Mouse (Mus musculus) layer of hippocampus, adult 8-10 months (tissue): ENCODE results near the gene Ubxn11. TPM values are rescaled to one million over a fixed set of nuclear protein-coding genes. Genes with fewer than 3 reads are reported as not detected.

Experiments used
- DNase-seq, 2 experiments: peaks; one replicate each; pipeline ENCODE4 v3.0.0; 2022; ENCODE audit warnings: low spot score in 2 of 2
- total RNA-seq, 4 experiments: library from RNA; stranded (reverse); gene quantifications; 2 replicates each; pipeline ENCODE4 v1.2.4; 2022

Gene Ubxn11
- 10 to 100 TPM; 34.7 to 39.5 (median 35.6) TPM for total RNA-seq

- peak; percentile 91 to 94 for DNase-seq
Measured at GRCm38 (mm10) chr4:134101979-134102741, at the start of gene Ubxn11. Ubxn11 (plus strand) TSS chr4:134102570.

- DNase-seq, result no peak
Measured at GRCm38 (mm10) chr4:134053538-134053937, 48.8 kb upstream of the Ubxn11 start, which contains the start of gene Zfp683. Zfp683 (plus strand) TSS chr4:134053838.

GRCm38 (mm10) chr4:134058166-134058715 is 44.1 kb upstream of the Ubxn11 start:
- DNase-seq, result no peak

GRCm38 (mm10) chr4:134058908-134059307 is 43.5 kb upstream of the Ubxn11 start:
- no peak for DNase-seq

GRCm38 (mm10) chr4:134060135-134060865 is 42.1 kb upstream of the Ubxn11 start, which contains the start of gene Crybg2:
Crybg2 (plus strand) TSS chr4:134060815.
- DNase-seq, result no peak

- no peak for DNase-seq
Measured at GRCm38 (mm10) chr4:134061166-134061830, 41.1 kb upstream of the Ubxn11 start.

- DNase-seq, result no peak
Measured at GRCm38 (mm10) chr4:134061944-134062446, 40.4 kb upstream of the Ubxn11 start.

- DNase-seq, result no peak
Measured at GRCm38 (mm10) chr4:134062561-134062960, 39.8 kb upstream of the Ubxn11 start.

- no peak for DNase-seq
Measured at GRCm38 (mm10) chr4:134065431-134066004, 36.9 kb upstream of the Ubxn11 start.

GRCm38 (mm10) chr4:134067383-134067782 is 35.0 kb upstream of the Ubxn11 start:
- no peak for DNase-seq

GRCm38 (mm10) chr4:134067833-134068544 is 34.4 kb upstream of the Ubxn11 start:
- DNase-seq, result no peak

- DNase-seq, result no peak
Measured at GRCm38 (mm10) chr4:134068793-134069580, 33.4 kb upstream of the Ubxn11 start.

GRCm38 (mm10) chr4:134078694-134079093 is 23.7 kb upstream of the Ubxn11 start:
- DNase-seq, result peak; percentile 42 to 49

- no peak for DNase-seq
Measured at GRCm38 (mm10) chr4:134080674-134081073, 21.7 kb upstream of the Ubxn11 start.

- peak; percentile 53 to 60 for DNase-seq
Measured at GRCm38 (mm10) chr4:134081730-134082386, 20.5 kb upstream of the Ubxn11 start.

- DNase-seq, result no peak
Measured at GRCm38 (mm10) chr4:134082460-134082859, 19.9 kb upstream of the Ubxn11 start.

GRCm38 (mm10) chr4:134084999-134085398 is 17.4 kb upstream of the Ubxn11 start:
- DNase-seq, result no peak

GRCm38 (mm10) chr4:134087412-134087811 is 15.0 kb upstream of the Ubxn11 start:
- DNase-seq, result no peak

GRCm38 (mm10) chr4:134089029-134089428 is 13.3 kb upstream of the Ubxn11 start:
- no peak for DNase-seq
